Mouse (Mus musculus) T-helper 1 cell (primary cell): ENCODE results near the gene Ttc41.

ENCODE experiments used
- in situ Hi-C: fragments of 300-600 bp; cut with MboI, MseI; formaldehyde crosslinking; loops from one replicate; pipeline ENCODE4 v1.15.1; 2025; ENCODE audit warnings: high pct_unique_total_duplicates

Ttc41 gene

DNA sequence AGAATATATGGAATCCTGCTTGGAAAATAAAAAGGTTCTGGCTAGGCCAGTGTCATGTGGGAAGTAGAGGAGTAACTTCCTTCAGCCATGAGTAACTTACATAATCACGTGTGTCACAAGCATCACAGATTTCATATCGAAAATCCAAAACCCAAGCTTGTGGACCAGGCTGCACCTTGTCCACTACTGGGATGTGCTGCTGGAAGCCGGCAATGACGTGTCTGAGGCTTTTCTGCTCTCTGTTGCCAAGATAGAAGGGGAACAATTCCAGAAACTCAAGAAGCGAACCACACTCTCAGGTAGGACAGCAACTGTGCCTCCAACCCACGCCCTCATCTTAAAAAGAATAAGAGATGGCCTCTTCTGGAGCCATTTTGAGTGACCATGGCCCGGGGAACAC, 38.7 kb downstream of the Ttc41 start:
- in situ Hi-C loops: no loop called here

DNA sequence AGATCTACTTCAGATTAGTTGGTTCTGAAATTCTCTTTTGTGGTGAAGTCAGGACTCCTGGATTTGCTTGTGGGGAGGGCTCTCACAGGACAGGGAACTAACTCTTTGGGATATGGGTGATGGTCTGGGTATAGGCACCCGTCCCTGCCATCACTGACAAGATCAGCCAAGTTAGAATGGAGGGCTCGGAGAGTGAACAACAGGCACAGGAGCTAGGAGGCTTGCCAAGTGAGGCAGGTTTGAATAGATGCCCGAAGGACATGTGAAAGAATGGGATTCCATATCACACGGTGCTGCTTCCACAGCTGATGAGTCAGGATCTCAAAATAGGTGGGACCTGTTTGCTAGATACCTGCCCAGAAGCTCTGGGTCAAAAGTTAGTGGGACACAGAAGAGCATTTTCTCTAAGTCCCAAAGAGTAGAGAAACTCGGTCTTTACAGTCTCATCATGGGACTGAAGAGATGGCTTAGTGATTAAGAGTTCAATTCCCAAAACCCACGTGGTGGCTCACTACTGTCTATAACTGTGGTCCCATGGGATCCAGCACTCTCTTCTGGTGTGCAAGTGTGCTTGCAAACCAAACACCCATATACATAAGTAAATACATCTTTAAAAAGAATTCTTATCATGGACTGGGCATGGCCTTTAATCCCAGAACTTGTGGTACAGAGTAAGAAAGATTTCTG, 50.3 kb downstream of the Ttc41 start:
- in situ Hi-C loops: no loop called here

DNA sequence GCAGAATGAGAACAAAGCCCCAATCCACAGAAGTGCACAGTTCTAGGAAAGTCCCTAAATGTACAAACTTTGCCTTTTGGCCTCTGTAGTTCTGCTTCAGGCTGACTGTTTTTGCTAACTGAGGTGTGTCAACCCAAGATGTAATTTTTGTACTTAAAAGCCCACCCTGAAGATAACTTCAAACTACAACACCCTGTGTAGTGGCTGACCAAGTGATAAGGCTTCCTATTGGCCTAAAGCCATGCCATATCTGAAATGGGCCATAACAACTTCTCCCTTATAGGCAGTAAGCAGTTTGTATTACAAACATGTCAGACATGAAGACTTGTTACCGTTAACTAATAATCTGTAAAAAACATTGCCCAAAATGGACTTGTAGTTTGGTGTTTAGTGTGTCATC, 52.1 kb downstream of the Ttc41 start:
- in situ Hi-C loops: no loop called here

DNA sequence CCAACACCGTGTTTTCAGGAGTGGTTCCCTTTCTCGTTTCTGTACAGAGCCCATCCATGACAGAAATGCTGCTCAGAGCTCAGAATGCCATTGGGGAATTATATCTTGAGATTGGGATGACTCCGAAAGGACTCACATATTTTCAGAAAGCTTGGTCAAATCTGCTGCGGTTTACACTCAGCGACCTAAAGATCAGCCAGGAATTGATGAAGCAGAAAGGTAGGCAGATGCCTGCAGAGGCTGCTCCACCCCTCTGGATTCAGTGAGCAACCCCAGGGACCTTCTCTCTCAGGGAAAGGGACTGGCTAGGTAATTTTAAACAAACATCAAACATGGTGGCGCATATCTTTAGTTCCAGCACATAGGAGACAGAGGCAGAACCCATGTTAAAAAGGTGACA, 52.6 kb downstream of the Ttc41 start:
- in situ Hi-C loops: no loop called here

DNA sequence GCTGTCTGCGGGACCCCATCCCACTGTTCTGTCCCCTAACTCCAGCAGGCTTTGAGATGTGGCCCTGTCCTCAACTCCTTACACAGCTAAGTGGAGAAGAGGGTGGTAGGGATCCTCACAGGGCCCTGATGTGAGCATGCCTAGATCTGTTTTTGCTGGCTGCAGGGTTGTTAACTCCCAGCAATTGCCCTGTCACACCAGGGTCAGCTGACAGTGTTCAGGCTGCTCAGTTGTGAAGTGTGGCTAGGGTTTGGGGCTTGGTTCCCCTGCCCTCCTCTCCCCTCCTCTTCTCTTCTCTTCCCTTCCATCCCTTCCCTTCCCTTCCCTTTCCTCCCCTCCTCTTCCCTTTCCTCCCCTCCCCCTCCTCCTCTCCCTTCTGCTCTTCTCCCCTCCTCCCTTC, 55.6 kb downstream of the Ttc41 start:
- in situ Hi-C loops: no loop called here

DNA sequence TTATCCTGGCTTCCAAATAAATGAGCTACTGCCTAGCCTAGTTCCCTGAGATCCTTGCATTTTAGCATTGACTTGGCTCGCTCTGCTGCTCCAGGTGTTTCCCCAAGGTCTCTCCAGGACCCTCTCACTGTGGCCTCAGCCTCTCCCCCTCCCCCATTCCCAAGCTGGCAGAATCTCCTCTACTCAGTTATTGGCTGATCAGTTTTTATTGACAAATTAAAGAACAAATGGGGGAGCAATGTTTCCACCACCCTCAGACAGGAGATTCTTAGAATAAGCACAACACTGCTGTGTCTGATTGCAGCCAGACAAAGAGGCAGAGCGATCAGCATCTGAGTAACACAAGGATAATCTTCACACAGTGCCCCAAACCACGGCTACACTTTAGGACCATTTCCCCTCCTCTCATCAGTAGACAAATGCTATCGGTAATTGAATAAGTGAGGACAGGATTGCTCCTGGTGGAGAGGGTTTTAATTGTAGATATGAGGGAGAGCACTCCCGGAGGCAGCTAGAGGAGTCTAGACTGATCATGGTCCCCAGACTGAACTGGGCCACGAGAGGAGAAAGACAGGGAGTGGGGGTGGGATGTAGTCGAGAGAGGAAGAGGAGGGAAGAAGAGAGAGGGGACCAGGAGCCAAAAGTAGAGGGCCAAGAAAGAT, 56.2 kb downstream of the Ttc41 start:
- in situ Hi-C loops: no loop called here

DNA sequence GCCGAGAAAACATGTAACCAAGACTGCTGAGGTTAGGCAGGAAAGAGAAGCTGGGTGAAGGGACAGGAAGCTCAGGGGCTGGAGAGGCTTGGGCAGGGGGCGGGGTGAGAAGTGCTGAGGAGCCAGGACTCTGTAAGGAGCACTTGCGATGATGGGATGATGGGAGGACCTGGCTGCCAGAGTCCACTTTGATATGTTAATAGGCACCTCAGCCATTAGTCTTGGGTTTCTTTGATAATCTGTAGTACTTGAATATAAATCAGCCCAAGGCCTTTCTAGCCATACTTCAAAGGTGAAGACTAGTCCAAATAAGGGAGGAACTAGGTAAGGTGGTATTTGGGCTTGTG, 56.7 kb downstream of the Ttc41 start:
- in situ Hi-C loops: no loop called here

DNA sequence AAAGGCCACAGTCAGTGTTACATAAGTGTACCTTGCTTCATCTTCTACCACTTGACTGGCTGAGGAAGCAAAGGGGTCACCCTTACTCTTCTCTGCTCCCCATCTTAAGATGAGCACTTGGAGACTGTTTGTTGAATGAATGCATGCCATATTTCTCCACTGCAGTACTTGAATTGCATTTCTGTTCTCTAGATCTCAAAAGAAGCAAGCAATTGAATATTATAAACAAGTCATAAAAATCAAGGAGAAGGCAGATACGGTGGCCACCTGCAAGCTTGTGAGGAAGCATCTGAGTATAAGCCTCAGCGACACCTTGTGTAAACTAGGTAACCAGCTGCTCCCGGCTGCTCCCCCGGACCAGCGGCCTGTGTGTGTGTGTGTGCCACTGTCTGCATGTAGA, 58.1 kb downstream of the Ttc41 start, which contains the start of gene Gm49358:
TSS of gene Gm49358 (plus strand) at position 301 of the 400 bp plus-strand sequence.
- in situ Hi-C loops: no loop called here

DNA sequence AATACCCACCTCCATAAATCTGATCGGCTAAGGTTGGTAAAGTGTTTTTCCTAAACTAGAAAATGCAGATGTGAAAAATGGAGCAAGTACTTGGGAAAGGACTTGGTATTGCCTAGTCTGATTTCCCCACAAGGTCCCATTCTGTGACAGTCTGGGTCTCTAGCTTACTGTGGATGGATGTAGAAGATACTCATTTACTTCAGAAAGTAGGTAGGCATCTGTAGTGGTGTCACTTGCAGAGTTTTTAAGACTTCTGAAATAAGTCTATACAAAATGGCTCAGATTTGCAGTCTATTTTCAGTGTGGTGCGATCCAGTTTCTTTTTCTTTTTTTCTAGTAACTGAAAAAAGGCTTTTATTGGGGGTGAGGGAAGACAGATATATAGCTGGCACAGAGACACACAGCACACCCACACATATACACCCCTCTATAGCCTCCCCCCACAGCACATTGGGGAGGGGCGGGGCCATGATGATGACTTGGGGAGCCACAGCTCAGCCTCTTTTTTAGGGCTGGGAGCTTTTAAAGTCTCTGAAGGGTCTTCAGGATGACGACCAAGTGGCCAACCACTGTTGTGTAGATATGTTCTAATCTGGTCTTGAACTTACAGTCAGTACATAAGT, 59.8 kb downstream of the Ttc41 start:
- in situ Hi-C loops: no loop called here

DNA sequence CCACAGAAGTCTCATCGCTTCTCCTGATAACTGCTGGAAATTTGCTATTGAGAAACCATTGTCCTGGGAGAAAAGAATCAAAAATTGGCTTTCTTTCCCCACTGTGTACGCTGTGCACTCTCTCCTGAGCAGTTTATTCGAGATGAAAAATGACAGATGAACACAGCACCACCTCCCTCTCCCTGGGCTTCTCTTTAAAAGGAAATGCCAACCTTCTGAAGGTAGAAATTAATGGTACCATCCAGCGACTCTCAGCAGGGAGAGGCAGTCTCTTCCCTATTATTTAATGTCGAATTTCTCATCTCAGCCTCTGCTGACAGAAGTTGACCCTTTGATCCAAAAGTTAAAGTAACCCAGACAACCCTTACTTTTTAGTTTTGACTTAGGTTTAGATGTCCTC, 63.6 kb downstream of the Ttc41 start:
- in situ Hi-C loops: no loop called here

DNA sequence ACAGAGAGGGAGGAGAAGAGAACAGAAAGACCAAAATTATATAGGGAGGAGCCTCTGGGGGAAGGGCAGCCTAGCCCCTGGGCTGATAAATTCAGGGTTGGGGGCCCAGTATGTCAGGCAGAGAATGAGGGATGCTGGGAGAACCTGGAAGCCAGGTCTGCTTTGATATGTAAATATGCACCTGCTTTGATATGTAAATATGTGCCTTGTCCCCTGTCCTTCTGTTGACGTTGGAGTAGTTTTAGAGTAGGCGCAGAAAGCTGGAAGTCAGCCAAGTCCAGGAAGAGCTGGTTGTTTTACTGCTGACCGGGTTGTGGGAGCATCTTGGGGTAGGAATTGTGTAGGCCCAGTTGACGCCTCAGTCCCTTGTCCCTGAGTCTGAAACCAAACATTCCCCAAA, 64.2 kb downstream of the Ttc41 start:
- in situ Hi-C loops: no loop called here

DNA sequence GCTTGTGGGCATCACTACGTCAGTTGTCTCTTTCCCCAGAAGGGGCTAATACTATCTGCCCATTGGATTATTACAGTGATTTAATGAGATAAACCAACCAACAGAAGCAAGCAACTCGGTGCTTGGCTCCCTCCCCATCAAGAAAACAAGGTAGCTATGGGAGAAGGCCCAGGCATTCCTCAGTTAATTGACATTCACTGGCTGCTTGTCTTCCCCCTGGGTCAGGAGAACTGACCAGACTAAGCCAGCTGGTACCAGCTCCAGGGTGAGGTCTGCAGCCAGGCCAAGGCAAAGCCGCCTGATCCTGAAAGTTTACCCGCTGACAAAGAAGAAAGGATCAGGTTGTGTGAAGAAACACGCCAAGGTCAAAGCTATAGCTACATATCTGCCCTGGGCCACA, 66.1 kb downstream of the Ttc41 start:
- in situ Hi-C loops: no loop called here

DNA sequence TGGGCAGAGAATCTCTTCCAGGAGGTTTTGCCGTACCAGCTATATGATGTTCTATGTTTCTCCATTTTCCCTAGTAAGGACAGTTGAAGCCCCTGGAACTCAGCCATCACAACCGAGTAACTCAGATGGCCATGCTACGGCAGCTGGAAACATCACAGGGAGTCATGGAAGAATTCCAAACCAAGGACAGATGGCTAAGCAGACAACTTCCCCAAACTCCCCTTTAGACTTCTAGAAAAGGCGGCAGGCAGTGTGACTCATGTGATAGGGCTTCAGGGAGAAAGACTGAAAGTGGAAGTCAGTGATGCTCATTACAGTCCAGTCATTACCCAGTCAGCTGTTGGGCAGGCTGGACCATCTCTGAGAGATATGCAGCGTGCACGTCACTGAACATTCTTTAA, 66.6 kb downstream of the Ttc41 start:
- in situ Hi-C loops: no loop called here

DNA sequence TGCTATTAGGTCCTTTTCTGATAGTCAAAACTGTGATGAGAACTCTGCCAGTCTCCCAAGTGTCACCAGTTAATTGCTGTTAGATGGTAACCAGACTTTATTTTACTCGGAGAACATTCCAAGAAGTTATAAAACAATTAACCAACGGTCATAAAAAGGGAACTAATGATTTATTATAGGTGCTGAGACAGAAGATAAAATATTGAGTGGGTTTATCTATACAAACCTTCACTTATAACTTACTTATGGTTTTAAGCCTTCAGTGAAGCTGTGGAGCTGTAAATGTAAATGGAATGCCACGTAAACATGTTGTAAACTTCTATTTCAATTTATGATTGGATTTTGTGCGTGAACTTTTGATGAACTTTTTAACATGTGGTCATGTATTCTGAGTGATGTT, 67.7 kb downstream of the Ttc41 start:
- in situ Hi-C loops: no loop called here

DNA sequence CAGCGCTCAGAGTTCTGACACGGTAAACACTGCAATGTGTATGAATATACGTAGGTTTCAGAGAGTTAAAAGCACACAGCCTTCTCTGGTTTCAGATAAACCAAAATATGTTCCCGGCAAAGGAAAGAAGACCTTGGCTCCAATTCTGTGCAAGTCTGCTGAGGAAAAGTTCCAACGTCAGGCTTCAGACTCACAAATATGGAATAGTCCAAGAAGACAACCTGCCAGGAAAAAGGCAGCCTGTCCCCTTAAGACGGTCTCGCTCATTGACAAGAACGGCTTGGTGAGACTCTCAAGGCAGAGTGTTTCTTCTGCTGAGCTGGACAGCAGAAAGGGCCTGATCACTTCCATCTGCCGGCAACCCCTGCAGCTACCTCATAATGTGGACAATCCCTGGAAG, 70.7 kb downstream of the Ttc41 start:
- in situ Hi-C loops: loop anchor here (5.0 kb wide), 1 partner anchor 54 kb away; no protein-coding TSS in a partner anchor

DNA sequence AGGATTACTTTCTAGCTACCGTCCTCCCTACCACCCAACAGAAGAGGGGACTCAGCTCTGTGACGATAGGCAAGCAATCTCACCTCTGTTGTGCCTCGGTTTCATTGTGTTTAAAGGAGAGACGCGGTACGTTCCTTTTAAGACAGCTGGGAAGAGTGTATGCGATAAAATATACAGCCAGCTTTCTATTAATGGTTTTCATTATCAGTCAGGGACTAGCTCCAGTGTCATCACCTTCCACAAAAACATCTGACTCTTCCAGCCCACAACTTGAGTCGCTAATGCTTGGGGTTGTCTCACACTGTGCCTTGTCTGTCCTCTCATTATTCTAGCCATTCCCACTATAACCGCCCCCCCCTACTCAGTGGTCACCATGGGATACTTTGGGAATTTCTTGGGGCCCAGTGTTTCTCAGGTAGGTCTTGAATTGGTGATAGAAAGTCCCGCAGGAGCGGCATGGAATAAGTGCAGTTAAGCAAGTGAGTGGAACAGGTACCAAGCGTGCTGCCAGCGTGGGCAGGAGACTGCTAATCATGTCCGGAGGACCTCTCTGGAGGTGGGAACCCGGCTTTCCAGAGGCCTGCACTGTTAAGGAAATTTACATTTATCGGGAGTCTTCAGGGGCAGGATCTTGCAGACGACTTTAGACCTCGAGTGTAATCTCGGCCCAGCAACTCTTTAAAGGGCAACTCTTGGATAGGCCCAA, 72.2 kb downstream of the Ttc41 start:
- in situ Hi-C loops: loop anchor here (5.0 kb wide), 1 partner anchor 55 kb away; no protein-coding TSS in a partner anchor

DNA sequence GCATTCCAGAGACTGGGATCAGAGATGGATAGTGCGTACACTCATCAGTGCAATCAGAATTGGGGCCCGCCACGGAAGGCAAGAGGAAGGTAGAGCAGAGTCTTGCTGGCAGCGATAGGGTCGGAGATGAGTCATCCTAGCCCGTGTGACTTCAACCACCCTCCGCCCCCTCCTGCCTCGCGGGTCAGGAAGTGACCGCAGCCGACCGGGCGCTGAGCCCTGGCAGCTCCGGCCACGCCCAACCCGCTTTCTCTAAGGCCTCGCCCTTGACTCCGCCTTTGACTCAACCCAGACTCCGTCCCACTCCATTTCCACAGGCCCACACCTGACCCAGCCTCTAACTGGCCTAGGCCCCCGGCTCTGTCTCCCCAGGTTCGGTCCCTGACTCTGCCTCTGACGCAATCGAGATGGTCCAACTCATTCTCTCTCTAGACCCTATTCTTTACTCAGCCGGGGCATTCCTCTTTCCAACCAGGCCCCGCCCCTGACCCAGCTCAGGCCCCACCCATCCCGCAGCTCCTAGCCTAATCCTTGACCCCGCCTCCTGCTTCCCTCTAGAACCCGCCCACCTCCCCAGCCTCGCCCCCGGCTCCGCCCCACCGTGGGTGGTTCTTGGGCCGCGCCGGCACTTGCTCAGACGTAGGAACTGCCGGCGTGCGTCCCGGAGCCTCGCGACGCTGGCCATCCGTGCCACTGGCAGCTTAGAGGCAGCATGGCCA, 72.9 kb downstream of the Ttc41 start, which contains the start of gene Nt5dc3:
TSS of gene Nt5dc3 (plus strand) at position 608 of the 719 bp plus-strand sequence.
- in situ Hi-C loops: loop anchor here (5.0 kb wide), 1 partner anchor 56 kb away; no protein-coding TSS in a partner anchor

DNA sequence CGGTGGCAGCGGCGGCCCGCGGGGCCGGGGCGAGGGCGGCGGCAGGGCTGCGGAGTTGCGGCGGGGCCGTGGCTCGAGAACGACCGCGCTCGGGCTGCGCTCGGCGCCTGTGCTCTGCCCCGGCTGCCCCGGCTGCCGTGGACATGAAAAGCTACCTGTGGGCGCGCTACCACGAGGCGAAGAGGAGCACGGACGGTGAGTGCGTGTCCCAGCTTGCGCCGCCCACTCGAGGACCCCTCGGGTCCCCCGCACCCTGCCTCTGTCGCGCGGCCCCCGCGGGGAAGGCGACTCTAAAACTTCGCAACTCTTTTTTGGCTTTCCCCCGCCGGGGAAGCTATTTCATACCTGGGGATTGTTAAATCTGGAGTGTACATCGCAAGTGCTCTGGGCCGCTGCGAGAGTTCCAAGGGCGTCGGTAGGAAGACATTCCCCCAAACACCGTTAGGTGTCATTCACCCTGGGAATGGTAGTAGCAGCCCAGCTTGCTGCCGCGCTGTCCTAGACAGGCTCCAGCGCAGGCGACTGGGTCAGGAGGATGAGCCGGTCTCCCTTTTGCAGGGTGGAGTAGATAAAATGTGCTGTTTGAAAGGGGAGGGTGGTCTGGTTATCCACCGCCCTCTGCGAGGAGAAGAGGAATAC, 73.6 kb downstream of the Ttc41 start:
- in situ Hi-C loops: loop anchor here (5.0 kb wide), 1 partner anchor 57 kb away; no protein-coding TSS in a partner anchor

DNA sequence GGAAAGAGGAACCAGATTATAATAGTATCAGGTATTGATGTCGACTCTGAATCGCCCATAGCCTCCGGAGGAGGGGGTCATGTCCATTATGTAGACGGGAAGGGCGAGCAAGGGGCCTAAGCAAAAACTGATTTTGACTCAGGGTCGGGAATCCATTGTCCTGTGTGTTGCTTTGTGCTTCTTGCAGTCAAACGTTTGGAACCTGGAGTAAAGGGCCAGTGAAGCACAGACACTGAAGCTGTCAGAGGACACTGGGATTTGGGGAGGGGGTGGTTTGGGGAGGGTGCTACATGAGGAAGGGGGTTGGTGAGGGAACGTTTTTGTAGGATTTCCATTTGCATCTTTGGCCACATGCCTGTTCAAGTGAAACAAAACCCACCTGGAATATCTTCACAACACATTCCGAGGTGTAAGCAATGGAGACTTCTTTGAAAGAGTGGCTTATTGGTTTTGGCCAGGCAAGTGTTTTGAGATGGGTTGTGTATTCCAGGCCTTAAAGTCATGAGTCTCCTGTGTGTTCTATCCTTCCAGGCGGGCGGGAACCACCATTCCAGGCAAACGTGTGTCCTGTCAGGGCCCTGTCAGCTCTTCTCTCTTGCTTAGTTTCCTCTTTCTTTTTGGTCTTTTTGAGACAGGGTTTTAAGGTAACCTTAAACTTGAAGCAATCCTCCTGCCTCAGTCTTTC, 74.3 kb downstream of the Ttc41 start:
- in situ Hi-C loops: loop anchor here (5.0 kb wide), 1 partner anchor 58 kb away; no protein-coding TSS in a partner anchor

DNA sequence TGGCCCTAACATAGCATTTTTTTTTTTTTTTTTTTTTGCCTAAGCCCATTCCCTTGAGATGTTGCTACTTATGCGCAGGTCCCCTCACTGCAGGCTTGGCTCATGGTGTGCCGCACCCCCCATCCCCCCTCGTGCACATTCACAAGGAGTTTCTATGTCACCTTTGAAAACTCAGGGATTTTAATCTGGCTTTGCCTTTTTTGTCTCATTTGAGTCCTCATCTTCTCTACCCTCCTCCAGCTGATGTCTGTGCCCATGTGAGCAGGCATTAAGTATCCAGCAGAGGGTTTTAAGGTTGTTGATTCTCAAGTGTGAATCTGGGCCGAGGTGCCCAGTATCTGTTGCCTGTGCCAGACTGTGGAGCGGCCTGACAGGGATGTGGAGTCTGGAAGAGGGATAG, 76.0 kb downstream of the Ttc41 start:
- in situ Hi-C loops: no loop called here
